Mouse (Mus musculus) midbrain, embryonic 16.5 days (tissue): ENCODE results near the gene Svs2. TPM values are rescaled to one million over a fixed set of nuclear protein-coding genes. Genes with fewer than 3 reads are reported as not detected.

Experiments used
- polyA plus RNA-seq: library from polyadenylated mRNA; unstranded; fragments of >200 nt; fragmentation: Nextera tagmentation; extraction: Ambion mirVana; gene quantifications from 2 replicates; pipeline ENCODE4 v1.2.1, GENCODE M21; 2015

Gene Svs2
- polyA plus RNA-seq, 1 experiment from 2014 or later, result not detected

Other genes with a start within 250 kb of the Svs2 start
- gene Ywhab, start 243.5 kb downstream of the Svs2 start, polyA plus RNA-seq, result 533 and 553 TPM in 2 replicates
- gene Pabpc1l, start 213.0 kb downstream of the Svs2 start, polyA plus RNA-seq, result 1.8 and 2.5 TPM in 2 replicates
- 17.2 and 20.1 TPM in 2 replicates for gene Stk4, start 168.1 kb downstream of the Svs2 start, polyA plus RNA-seq
- 49.6 and 50.4 TPM in 2 replicates for gene Tomm34, start 167.3 kb downstream of the Svs2 start, polyA plus RNA-seq
- gene Kcns1, start 67.4 kb downstream of the Svs2 start, polyA plus RNA-seq, result 1.9 and 3.9 TPM in 2 replicates
- not detected in 2 replicates for gene Wfdc5, start 55.7 kb downstream of the Svs2 start, polyA plus RNA-seq
- gene Wfdc12, start 47.9 kb downstream of the Svs2 start, polyA plus RNA-seq, result not detected in 2 replicates
- not detected in 2 replicates for gene Wfdc15a, start 38.3 kb downstream of the Svs2 start, polyA plus RNA-seq
- gene Wfdc15b, start 16.8 kb downstream of the Svs2 start, polyA plus RNA-seq, result not detected in 2 replicates
- not detected in 2 replicates for gene Svs3b, start 18.2 kb upstream of the Svs2 start, polyA plus RNA-seq
- gene Svs4, start 40.0 kb upstream of the Svs2 start, polyA plus RNA-seq, result not detected in 2 replicates
- not detected in 2 replicates for gene Svs3a, start 50.8 kb upstream of the Svs2 start, polyA plus RNA-seq
- gene Svs6, start 78.3 kb upstream of the Svs2 start, polyA plus RNA-seq, result not detected in 2 replicates
- gene Svs5, start 94.3 kb upstream of the Svs2 start, polyA plus RNA-seq, result not detected in 2 replicates
- gene Slpi, start 150.6 kb upstream of the Svs2 start, polyA plus RNA-seq, result not detected in 2 replicates
- gene Rbpjl, start 164.7 kb upstream of the Svs2 start, polyA plus RNA-seq, result 0.04 TPM in 1 of 2 replicates, not detected in the other
- gene Matn4, start 166.7 kb upstream of the Svs2 start, polyA plus RNA-seq, result 0.93 and 1.1 TPM in 2 replicates
- 6.3 and 8.7 TPM in 2 replicates for gene Sdc4, start 205.4 kb upstream of the Svs2 start, polyA plus RNA-seq
- gene Sys1, start 218.5 kb upstream of the Svs2 start, polyA plus RNA-seq, result 86.7 and 90.0 TPM in 2 replicates
- gene Gm20458, start 222.5 kb upstream of the Svs2 start, polyA plus RNA-seq, result 7.5 and 8.2 TPM in 2 replicates
- not detected in 2 replicates for gene Trp53tg5, start 235.3 kb upstream of the Svs2 start, polyA plus RNA-seq
- 16.6 and 17.8 TPM in 2 replicates for gene Dbndd2, start 247.6 kb upstream of the Svs2 start, polyA plus RNA-seq